Comparison of ENCODE assay signal across 13 mouse cellular contexts in genomic region chr5:118057508-118058111, GRCm38 (mm10). TPM values are rescaled to one million over a fixed set of nuclear protein-coding genes. Genes with fewer than 3 reads are reported as not detected.
A peak's percentile ranks its signal among the peaks of the same experiment; 100 is the strongest.
DNase-seq lines count a peak whose midpoint lies in the region; ATAC-seq lines count a peak whose summit lies in the region.
"Had no signal": no experiment of that assay in that cellular context is flagged by ENCODE, and none has a peak within 500 bp of the region (broad histone marks: within the 10 kb centered on the region; RNA-seq: fewer than 3 reads in every experiment).

No protein-coding gene starts in this region.

- H3K4me3 ChIP-seq in heart, embryonic 16.5 days (ENCODE audit: low read length) = no peak overlapping the region
- H3K4me3 ChIP-seq: erythroblast, embryonic 14.5 days; neural tube, embryonic 12.5 days had no signal

- no peak overlapping the region for H3K9ac ChIP-seq in heart, embryonic 16.5 days (ENCODE audit: low read length)
- H3K9ac ChIP-seq: neural tube, embryonic 12.5 days had no signal

- DNase-seq in cerebellum, adult 11-12 months = peak; percentile 64
- DNase-seq in layer of hippocampus, adult 11-12 months (ENCODE audit: low spot score) = peak; percentile 58
- DNase-seq in layer of hippocampus, postnatal 10 days (ENCODE audit: low spot score in 2 of 2) = no peak
- DNase-seq in lung, postnatal 36 days = peak; percentile 73
- DNase-seq in urinary bladder, postnatal 36 days (ENCODE audit: low spot score in 2 of 2) = no peak
- no peak for DNase-seq in neural tube, embryonic 10.5 days (ENCODE audit: extremely low spot score, low spot score)
- DNase-seq: thymus, postnatal 25 days had no signal

- H3K27me3 ChIP-seq in heart, embryonic 16.5 days (ENCODE audit: control insufficient read depth, insufficient read depth, low read length) = no peaks in the 10 kb centered on the region
- H3K27me3 ChIP-seq: neural tube, embryonic 12.5 days; Patski had no signal

- no peak for ATAC-seq in cerebellum, adult (ENCODE audit: insufficient number of reproducible peaks, low FRiP score, low TSS enrichment)
- ATAC-seq in heart, embryonic 16.5 days (replicated peaks; ENCODE audit: extremely low read depth, insufficient read depth, low FRiP score) = peak; percentile 90
- ATAC-seq: Patski had no signal

- no peaks in the 10 kb centered on the region for H3K9me3 ChIP-seq in heart, embryonic 16.5 days (replicated peaks; ENCODE audit: control insufficient read depth, low read length)
- H3K9me3 ChIP-seq: neural tube, embryonic 12.5 days had no signal

- H3K4me2 ChIP-seq in heart, embryonic 16.5 days (ENCODE audit: low read depth, low read length) = no peak overlapping the region
- H3K4me2 ChIP-seq: liver, embryonic 11.5 days; neural tube, embryonic 12.5 days had no signal

- 30% methylated on average over 8 of the region's 8 CpGs for WGBS in heart, embryonic 16.5 days

- H3K4me1 ChIP-seq in heart, embryonic 16.5 days (ENCODE audit: control insufficient read depth, insufficient read depth, low read length) = peaks cover 26% of the 10 kb centered on the region

- H3K36me3 ChIP-seq in heart, embryonic 16.5 days (ENCODE audit: control insufficient read depth, insufficient read depth) = no peaks in the 10 kb centered on the region; the same call in 1 of the 2 replicates
- H3K36me3 ChIP-seq: neural tube, embryonic 12.5 days had no signal

- H3K27ac ChIP-seq in heart, embryonic 16.5 days (ENCODE audit: low read length) = peak overlapping the region; percentile 80
- H3K27ac ChIP-seq: neural tube, embryonic 12.5 days had no signal

RNA-seq across cellular contexts. Expression of gene Tesc, which starts 30.1 kb away (rescaled TPM):
- 10 to 100 TPM; 41.3 to 42.2 TPM for total RNA-seq in layer of hippocampus, postnatal 10 days (2021)
- 9.8 and 10.6 TPM in 2 replicates for polyA plus RNA-seq in heart, embryonic 16.5 days (2015; fragmentation: Nextera tagmentation; extraction: Ambion mirVana)

Comparison
In these comparisons a context has a peak if more than half of its experiments do, and no peak if none do; other contexts are left out.
1. DNase-seq: peak in cerebellum, adult 11-12 months (single experiment), layer of hippocampus, adult 11-12 months (single experiment) and lung, postnatal 36 days (single experiment); none in layer of hippocampus, postnatal 10 days (0 of 2), urinary bladder, postnatal 36 days (0 of 2) and neural tube, embryonic 10.5 days (single experiment).